Mouse (Mus musculus) megakaryocyte progenitor cell, adult 5-6 weeks (primary cell): ENCODE data around the gene Gm15557. TPM values are rescaled to one million over a fixed set of nuclear protein-coding genes. Genes with fewer than 3 reads are reported as not detected.

Experiments used
- ATAC-seq: replicated peaks from 2 replicates; pipeline ENCODE4 v1.8.0; 2016; ENCODE audit warnings: mild to moderate bottlenecking, moderate TSS enrichment, inconsistent platforms; ENCODE audit not compliant: poor library complexity
- total RNA-seq, 2 experiments: library from RNA; stranded (forward) in 1 of 2; stranded (reverse) in 1 of 2; fragments of 157-497, 149-512 nt in 1 of 2; fragments of 200-1000 nt in 1 of 2; gene quantifications; 2 replicates each; pipeline versions ENCODE4 v1.2.3 to v1.2.4; 2015 to 2017

Gm15557 gene
- total RNA-seq, 2 experiments from 2014 or later, result not detected

DNA sequence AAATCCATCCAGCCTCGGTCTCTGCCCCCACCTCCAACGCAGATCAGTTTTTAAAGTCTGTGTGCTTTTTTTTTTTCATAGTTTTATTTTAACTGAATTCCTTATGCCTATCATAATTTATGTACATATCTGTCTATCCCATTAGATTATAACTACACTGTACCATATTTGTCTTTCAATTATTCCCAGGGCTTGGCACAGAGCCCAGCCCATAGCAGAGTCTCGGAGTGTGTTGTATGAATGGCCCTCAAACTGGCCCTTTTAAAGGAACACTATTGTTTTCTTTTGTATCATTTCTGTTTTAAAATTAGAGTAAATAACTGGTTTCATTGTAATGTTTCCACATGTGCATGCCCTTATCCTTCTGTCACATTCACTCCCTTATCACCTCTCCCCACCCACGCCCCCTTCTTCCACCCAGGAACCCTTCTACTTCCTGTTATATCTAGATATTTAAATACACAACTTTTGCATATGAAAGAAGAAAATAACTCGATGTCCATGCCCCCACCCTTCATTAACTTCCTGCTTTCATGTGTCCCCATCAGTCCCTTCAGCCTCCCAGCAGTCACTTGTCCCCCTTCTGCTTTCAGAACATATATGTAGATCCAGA lies 7.0 kb downstream of the Gm15557 start:
- ATAC-seq, result peak; percentile 82

DNA sequence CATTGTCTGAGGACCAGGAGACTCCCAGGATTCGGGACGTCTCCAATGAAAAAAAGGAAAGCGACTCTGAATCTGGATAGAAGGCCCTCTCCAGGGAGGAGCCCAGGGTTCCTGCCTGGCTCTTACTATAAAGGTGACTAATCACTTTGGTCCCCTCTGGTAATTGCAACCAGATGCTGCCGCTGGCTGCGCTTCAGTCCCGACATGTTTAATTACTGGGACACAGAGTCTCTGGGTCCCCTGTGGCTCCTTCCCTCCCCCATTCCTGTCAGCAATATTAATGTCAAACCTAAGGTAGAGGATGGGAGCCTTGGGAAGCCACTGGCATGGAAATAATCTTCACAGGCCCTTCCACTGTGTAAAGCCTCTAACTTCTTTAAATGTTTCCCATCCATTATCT lies 8.8 kb downstream of the Gm15557 start:
- ATAC-seq, result no peak

GRCm38 (mm10) chr2:155952006-155952405 lies 11.5 kb downstream of the Gm15557 start:
- peak; percentile 42 for ATAC-seq

- peak; percentile 95 for ATAC-seq
These were observed 15.9 kb downstream of the Gm15557 start, which contains the start of gene Cep250 for GRCm38 (mm10) chr2:155956134-155957059. Gene Cep250 (plus strand): TSS chr2:155956458.

- ATAC-seq, result no peak
These were observed 19.5 kb downstream of the Gm15557 start for GRCm38 (mm10) chr2:155959981-155960380.

DNA sequence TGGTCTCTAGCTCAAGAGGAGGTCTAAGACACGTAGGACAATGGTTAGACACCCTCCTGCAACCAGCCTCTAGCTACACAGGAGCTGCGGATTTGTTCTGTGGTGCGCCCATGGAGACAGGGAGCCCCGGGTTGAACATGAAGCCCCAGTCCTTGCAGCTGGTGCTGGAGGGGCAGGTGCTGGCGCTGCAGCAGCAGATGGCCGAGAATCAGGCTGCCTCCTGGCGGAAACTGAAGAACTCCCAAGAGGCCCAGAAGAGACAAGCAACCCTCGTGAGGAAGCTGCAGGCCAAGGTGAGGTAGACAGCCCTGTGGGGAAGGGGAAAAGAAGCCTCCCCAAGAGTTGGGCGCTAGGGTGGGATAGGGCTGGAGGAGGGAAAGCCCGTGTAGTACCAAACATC lies 21.3 kb downstream of the Gm15557 start:
- ATAC-seq, result no peak

DNA sequence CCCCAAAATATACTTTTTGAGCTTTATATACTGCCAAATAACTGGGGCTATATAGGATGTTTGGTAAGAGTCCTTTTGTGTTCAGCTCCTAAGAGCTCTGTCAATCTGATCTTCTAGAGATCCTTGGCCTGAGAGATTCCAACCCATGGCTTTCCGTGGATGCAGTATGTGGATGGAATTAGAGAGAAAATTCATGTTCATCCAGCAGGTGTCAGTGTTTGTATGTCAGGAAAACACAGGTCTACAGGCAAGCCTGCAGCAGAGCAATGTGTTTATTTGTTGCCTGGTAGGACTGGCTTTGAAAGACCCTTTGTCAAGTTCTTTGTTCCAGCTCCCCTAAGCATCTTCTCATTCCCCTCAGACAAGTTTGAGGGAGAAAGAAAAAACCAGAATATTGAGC lies 22.5 kb downstream of the Gm15557 start:
- ATAC-seq, result peak; percentile 66

GRCm38 (mm10) chr2:155973348-155973747 lies 32.8 kb downstream of the Gm15557 start:
- no peak for ATAC-seq

GRCm38 (mm10) chr2:155974087-155974731 lies 33.7 kb downstream of the Gm15557 start:
- no peak for ATAC-seq

DNA sequence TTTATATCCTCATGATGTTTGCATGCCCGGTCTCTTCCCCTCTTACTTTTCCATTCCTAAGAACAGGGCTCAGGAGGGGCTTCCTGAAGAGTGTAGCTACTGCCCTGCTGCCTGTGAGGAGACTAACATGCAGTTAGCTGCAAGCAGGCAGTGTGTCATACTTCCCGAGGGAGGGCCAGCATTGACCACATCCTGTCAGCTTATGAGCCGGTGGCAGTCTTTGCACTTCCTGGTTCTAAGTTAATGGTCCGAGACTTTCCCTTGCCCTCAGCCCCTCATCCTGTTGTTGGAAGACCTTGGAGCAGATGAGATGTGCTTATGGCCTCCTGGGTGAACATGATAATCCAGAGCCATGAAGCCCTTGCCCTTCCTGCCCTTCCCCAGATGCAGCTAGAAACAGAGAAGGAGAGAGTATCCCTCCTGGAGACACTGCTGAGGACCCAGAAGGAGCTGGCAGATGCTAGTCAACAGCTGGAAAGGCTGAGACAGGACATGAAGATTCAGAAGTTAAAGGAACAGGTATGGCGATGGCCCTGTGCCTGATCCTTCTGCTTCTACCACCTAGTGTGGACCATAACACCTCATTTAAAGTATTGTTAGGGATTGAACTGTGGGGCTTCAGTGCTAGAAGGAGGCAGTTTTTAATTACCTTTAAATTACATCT lies 38.9 kb downstream of the Gm15557 start:
- peak; percentile 99 for ATAC-seq

DNA sequence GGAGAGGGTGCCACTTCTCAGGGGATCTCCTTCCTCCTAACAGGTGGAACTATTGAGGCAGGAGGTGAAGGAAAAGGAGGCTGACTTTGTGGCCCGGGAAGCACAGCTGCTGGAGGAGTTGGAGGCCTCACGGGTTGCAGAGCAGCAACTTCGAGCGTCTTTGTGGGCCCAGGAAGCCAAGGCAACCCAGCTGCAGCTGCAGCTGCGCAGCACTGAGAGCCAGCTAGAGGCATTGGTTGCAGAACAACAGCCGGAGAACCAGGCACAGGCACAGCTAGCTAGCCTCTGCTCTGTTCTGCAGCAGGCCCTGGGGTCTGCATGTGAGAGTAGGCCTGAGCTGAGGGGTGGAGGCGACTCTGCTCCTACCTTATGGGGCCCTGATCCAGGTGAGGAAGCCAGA lies 45.2 kb downstream of the Gm15557 start:
- ATAC-seq, result no peak

- no peak for ATAC-seq
These were observed 46.6 kb downstream of the Gm15557 start for GRCm38 (mm10) chr2:155987131-155987530.

- peak; percentile 97 for ATAC-seq
These were observed 48.6 kb downstream of the Gm15557 start for GRCm38 (mm10) chr2:155989085-155989484.

GRCm38 (mm10) chr2:155991151-155991550 lies 50.6 kb downstream of the Gm15557 start:
- ATAC-seq, result no peak

DNA sequence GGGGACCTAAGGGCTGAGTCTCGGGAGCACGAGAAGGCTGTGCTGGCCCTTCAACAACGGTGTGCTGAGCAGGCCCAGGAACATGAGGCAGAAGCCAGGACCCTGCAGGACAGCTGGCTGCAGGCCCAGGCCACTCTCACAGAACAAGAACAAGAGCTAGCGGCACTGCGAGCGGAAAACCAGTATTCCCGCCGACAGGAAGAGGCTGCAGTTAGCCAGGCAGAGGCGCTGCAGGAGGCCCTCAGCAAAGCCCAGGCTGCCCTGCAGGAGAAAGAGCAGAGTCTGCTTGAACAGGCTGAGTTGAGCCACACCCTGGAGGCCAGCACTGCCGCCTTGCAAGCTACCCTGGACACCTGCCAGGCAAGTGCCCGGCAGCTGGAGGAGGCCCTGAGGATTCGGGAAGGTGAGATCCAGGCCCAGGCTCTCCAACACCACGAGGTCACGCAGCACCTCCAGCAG lies 51.4 kb downstream of the Gm15557 start:
- peak; percentile 36 for ATAC-seq

Other genes with a start within 250 kb of the Gm15557 start
- gene Trpc4ap, start 248.3 kb upstream of the Gm15557 start, total RNA-seq (2015), result 59.0 and 62.9 TPM in 2 replicates
- gene Trpc4ap, start 248.3 kb upstream of the Gm15557 start, total RNA-seq (2017), result 73.1 and 89.6 TPM in 2 replicates
- gene Edem2, start 211.3 kb upstream of the Gm15557 start, total RNA-seq (2015), result 47.1 and 55.0 TPM in 2 replicates
- gene Edem2, start 211.3 kb upstream of the Gm15557 start, total RNA-seq (2017), result 58.2 and 70.9 TPM in 2 replicates
- gene Gm17581, start 204.9 kb upstream of the Gm15557 start, total RNA-seq (2015), result not detected in 2 replicates
- gene Gm17581, start 204.9 kb upstream of the Gm15557 start, total RNA-seq (2017), result not detected in 2 replicates
- 0.89 TPM in 1 of 2 replicates, not detected in the other for gene Procr, start 189.6 kb upstream of the Gm15557 start, total RNA-seq (2015)
- gene Procr, start 189.6 kb upstream of the Gm15557 start, total RNA-seq (2017), result 3.1 and 6.1 TPM in 2 replicates
- gene Mmp24, start 165.4 kb upstream of the Gm15557 start, total RNA-seq (2015), result not detected in 2 replicates
- gene Mmp24, start 165.4 kb upstream of the Gm15557 start, total RNA-seq (2017), result under 0.01 TPM in 1 of 2 replicates, not detected in the other
- gene BC029722, start 121.3 kb upstream of the Gm15557 start, total RNA-seq (2015), result 13.2 and 18.8 TPM in 2 replicates
- gene BC029722, start 121.3 kb upstream of the Gm15557 start, total RNA-seq (2017), result 13.2 and 14.8 TPM in 2 replicates
- gene Eif6, start 113.8 kb upstream of the Gm15557 start, total RNA-seq (2015), result 261 and 264 TPM in 2 replicates
- 58.5 and 84.7 TPM in 2 replicates for gene Eif6, start 113.8 kb upstream of the Gm15557 start, total RNA-seq (2017)
- gene Fam83c, start 105.9 kb upstream of the Gm15557 start, total RNA-seq (2015), result not detected in 2 replicates
- not detected in 2 replicates for gene Fam83c, start 105.9 kb upstream of the Gm15557 start, total RNA-seq (2017)
- gene Uqcc1, start 10.4 kb upstream of the Gm15557 start, total RNA-seq (2015), result 39.6 and 40.4 TPM in 2 replicates
- 51.5 and 55.1 TPM in 2 replicates for gene Uqcc1, start 10.4 kb upstream of the Gm15557 start, total RNA-seq (2017)
- gene Gdf5, start 4.6 kb downstream of the Gm15557 start, total RNA-seq (2015), result not detected in 2 replicates
- not detected in 2 replicates for gene Gdf5, start 4.6 kb downstream of the Gm15557 start, total RNA-seq (2017)
- 9.6 and 12.7 TPM in 2 replicates for gene Cep250, start 15.7 kb downstream of the Gm15557 start, total RNA-seq (2015)
- gene Cep250, start 15.7 kb downstream of the Gm15557 start, total RNA-seq (2017), result 30.7 and 44.6 TPM in 2 replicates
- 0.10 and 0.74 TPM in 2 replicates for gene 6430550D23Rik, start 67.2 kb downstream of the Gm15557 start, total RNA-seq (2015)
- 0.20 and 0.92 TPM in 2 replicates for gene 6430550D23Rik, start 67.2 kb downstream of the Gm15557 start, total RNA-seq (2017)
- 206 and 246 TPM in 2 replicates for gene Ergic3, start 67.3 kb downstream of the Gm15557 start, total RNA-seq (2015)
- 65.3 and 76.8 TPM in 2 replicates for gene Ergic3, start 67.3 kb downstream of the Gm15557 start, total RNA-seq (2017)
- not detected in 2 replicates for gene Fer1l4, start 112.2 kb downstream of the Gm15557 start, total RNA-seq (2015)
- not detected in 2 replicates for gene Fer1l4, start 112.2 kb downstream of the Gm15557 start, total RNA-seq (2017)
- gene Spag4, start 124.4 kb downstream of the Gm15557 start, total RNA-seq (2015), result 1.3 and 1.7 TPM in 2 replicates
- gene Spag4, start 124.4 kb downstream of the Gm15557 start, total RNA-seq (2017), result 2.6 and 3.3 TPM in 2 replicates
- 36.8 and 39.2 TPM in 2 replicates for gene Cpne1, start 171.2 kb downstream of the Gm15557 start, total RNA-seq (2015)
- gene Cpne1, start 171.2 kb downstream of the Gm15557 start, total RNA-seq (2017), result 22.1 and 26.1 TPM in 2 replicates
- gene Rbm12, start 171.2 kb downstream of the Gm15557 start, total RNA-seq (2015), result 34.4 and 44.8 TPM in 2 replicates
- gene Rbm12, start 171.2 kb downstream of the Gm15557 start, total RNA-seq (2017), result 33.6 and 59.0 TPM in 2 replicates
- 1.6 and 6.4 TPM in 2 replicates for gene Gm28036, start 186.4 kb downstream of the Gm15557 start, total RNA-seq (2015)
- 23.1 and 25.5 TPM in 2 replicates for gene Gm28036, start 186.4 kb downstream of the Gm15557 start, total RNA-seq (2017)
- 104 and 134 TPM in 2 replicates for gene Romo1, start 203.3 kb downstream of the Gm15557 start, total RNA-seq (2015)
- gene Romo1, start 203.3 kb downstream of the Gm15557 start, total RNA-seq (2017), result 13.2 and 27.2 TPM in 2 replicates
- gene Nfs1, start 203.5 kb downstream of the Gm15557 start, total RNA-seq (2015), result 54.3 and 71.4 TPM in 2 replicates
- gene Nfs1, start 203.5 kb downstream of the Gm15557 start, total RNA-seq (2017), result 32.4 and 35.0 TPM in 2 replicates
- gene Rbm39, start 239.5 kb downstream of the Gm15557 start, total RNA-seq (2015), result 515 and 549 TPM in 2 replicates
- gene Rbm39, start 239.5 kb downstream of the Gm15557 start, total RNA-seq (2017), result 502 and 605 TPM in 2 replicates